Mouse (Mus musculus): ENCODE results near the gene Trmt11.
"Not testable (repeated sequence)": the region's sequence is repeated elsewhere in the genome, so short reads cannot be mapped to it uniquely, and the experiment has no call there.

Gene Trmt11

DNA sequence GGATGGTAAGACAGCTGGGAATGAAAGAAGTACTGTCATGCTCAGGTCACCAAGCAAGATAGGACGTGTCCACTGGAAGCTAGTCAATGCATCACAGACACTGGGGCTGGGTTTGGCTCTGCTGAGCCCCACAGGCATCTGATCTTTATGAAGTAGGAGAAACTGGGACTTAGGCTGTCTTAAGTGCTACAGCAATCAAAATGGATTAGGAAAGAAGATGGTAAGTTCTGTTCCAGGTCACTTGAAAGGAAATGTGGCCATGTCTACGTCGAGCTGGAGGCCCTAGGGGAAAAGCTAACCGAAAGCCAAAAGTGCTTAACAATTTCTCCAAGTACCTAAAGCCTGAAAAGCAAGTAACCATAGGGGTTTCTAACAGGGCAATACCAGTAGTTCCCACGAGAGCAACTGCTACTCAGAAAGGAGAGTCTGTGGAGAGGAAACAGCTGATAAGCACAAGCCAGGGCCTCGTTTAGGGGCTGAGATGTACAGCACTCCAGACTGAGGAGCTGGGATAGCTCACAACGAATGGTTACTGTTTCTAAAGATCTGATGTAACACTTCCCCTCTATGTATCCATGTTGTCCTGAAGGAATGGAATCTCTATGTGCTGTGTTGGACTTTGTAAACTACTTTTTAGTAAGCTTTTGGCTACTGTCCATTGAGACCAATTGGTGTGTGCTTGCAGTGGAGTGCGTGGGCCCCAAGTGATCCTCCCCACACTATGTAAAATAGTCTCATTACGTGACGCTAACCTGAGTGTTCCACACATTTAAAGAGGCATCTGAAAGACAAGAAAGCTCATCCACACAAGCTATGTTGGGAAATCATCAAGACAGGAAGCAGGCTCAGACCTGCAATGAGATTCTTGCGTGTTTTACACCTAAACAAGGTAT is 44.6 kb downstream of the Trmt11 start:
- no peak for DNase-seq (ENCODE audit: low spot score)

DNA sequence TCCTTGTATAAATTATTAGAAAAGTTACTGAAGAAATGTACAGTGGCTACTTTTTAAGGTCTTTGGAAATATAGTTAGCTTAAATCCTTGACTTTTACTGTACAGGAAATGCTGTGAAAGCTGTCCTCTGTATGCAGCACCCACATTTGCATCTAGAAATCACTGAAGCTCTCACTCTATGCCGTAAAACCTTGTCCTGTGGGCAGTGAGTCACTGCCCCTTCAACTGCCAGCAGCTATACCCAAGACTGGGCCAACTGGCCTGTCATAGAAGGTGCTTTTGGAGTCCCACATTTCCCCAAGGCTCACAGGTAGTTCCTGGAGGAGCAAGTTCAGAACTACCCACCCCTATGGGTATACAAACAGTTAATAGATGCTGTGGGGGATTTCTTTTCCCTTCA is 48.2 kb downstream of the Trmt11 start:
- DNase-seq (ENCODE audit: low spot score) = no peak

DNA sequence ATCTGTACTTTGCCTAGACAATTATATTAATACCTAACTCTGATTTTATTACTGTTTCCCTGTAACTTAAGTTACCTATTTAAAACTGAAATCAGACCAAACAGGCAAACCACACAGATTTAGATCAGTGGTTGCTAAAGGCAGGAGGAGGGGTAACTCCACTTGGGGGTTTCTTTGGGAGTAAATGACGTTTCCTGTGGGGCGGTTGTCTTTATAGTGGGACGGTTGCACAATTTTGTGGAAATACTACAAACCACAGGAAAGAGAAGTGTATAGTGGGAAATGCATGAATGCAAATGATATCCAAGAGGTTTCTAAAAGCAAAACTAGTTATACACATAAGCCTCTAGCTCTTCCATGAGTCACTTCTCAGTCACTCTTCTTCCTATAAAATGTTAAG is 50.6 kb downstream of the Trmt11 start:
- no peak for DNase-seq (ENCODE audit: low spot score)

DNA sequence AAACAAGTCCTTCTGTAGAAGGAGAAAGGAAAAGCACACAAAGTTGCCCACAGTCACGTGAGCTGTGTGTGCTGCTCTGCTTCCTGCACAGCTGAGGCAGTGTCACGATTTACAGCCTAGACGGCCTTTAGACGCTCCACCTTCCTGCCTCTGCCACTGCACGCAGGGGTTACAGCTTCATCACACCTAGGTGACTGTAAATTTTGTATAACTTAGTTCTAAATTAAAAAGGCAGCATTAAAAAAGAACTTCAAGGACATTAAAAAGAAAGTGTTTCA is 62.1 kb downstream of the Trmt11 start:
- no peak for DNase-seq (ENCODE audit: low spot score)

DNA sequence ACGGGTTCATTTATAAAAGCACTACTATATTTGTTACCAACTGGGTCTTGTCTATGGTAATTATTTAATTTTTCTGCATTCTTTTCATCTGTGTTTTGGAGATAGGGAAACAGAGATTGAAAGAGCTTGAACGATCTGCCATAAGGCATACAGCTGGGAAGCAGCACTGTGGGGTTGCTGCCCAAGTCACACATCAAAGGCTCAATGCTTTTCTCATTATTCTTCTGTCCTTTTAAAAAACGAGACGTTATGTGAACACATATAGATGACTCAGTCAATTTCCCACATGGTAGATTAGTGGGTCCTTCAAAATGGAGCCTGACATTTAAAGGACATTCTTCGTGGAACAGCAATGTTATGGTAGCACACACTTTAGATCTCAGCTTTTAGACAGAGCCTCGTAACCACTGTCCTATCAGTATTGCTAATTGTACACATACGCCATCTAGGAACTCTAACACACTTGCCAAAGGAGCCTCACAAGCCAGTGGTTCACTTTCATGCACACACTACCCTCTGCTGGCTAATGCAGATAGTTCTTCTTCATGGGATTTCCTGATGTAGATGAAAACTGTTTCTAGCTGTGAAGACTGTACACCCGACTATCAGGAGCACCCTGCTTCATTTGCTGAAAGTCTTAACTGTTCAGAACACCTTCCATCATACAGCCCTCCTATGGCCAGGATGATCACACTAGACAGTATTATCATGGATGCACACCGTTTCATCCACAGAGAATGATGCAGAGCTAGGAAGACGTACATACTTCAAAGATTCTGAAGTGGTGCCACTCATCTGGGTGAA is 62.6 kb downstream of the Trmt11 start:
- peak; percentile 48 for DNase-seq (ENCODE audit: low spot score)

DNA sequence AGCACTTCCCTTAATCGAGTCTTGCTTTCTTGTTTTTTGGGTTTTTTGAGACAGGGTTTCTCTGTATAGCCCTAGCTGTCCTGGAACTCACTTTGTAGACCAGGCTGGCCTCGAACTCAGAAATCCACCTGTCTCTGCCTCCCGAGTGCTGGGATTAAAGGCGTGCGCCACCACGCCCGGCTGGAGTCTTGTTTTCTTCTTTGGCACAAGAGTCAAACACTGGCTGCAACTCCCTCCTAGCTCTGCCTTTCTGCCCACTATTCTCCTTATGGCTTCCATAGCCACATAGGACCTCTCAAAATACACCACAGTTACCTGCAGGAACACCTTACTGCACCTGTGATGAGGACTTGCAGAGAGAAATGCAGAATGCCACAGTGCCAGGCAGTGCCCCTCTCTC is 64.6 kb downstream of the Trmt11 start:
- not testable (repeated sequence) for DNase-seq (ENCODE audit: low spot score)

DNA sequence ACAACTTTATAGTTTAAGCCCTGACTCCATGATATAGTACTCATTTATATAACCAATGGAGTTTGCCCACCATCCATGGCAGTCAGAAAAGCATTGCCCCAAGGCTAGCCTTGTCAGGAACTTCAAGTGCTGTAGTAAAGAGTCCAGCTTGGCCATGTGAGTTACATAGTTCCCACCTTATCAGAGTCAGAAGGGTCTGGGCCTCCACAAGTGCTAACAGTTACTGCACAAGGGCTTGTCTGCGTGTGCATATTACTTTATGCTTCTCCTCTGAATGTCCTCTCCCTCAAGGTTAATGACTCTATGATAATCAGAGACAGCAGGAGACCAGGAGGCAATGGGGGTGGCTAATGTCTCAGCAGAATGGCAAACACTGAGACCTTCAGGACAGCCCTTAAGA is 73.4 kb downstream of the Trmt11 start:
- no peak for DNase-seq (ENCODE audit: low spot score)

DNA sequence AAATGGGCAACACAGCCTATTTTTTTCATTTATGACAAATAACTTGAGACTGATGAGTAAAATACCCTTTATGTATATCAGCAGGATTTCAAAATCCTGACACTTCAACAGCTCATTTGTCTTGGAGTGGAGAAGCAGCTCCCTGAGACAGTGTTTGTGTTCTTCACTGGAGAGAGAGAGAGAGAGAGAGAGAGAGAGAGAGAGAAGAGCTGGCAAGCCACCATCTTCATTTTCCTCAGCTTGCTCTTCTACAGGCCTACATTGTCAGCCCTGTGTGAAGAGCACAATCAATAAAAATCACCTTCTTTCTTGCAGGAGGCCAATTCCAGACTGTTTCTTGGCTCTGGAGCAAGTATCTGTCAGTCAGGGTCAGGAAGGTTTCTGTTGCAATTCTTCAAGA is 78.8 kb downstream of the Trmt11 start:
- DNase-seq (ENCODE audit: low spot score) = no peak

DNA sequence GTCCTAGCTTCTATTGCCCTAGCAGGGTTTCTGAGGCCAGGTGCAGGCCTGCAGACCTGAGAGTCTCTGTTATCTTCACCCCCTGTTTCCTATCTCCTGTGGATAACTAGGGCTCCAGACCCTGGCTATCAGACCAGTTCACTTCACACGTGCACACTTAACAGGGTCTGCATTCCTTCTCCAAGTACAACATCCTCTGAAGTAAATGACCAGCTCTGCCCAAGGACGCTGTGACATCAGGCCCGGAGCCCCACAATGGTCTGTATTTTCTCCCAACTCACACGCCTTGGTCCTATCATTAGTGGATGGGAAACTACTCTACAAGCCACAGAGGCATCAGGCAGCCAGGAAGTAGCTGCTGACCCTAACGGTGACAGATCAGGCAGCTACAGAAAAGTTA is 81.4 kb downstream of the Trmt11 start:
- no peak for DNase-seq (ENCODE audit: low spot score)

DNA sequence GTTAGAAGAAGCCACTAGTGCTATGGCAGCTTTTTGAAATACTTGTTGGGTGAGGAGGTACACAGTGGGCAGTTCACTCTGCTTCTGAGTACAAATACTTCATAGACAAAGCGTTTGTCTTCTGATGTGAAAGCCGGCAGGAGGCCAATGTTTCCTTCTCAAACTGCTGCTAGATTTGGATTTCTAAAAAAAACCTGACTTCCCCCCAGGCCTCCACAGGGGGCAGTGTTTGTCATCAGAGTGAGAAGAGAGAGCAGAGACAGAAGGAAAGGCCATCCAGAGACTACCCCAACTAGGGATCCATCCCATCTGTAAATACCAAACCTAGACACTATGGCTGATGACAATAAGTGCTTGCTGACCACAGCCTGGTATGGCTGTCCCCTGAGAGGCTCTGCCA is 83.3 kb downstream of the Trmt11 start:
- DNase-seq (ENCODE audit: low spot score) = no peak

DNA sequence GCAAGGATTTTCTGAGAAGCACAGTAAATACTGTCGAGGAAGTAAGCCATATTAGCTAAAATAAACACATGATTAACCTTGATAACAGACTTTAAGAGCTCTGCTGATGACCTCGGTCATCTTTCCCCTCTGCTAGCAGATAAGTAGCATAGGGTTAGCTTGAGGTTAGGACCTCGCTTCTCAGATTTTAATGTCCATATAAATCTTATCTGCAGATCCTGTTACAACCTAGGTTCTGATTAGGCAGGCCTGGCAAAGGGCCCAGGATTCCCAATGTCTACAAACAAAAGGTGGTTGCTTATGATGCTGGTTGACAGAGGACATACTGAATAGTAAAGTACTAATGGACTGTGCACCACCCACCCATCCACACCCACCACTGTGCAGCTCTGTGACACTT is 83.8 kb downstream of the Trmt11 start:
- no peak for DNase-seq (ENCODE audit: low spot score)

DNA sequence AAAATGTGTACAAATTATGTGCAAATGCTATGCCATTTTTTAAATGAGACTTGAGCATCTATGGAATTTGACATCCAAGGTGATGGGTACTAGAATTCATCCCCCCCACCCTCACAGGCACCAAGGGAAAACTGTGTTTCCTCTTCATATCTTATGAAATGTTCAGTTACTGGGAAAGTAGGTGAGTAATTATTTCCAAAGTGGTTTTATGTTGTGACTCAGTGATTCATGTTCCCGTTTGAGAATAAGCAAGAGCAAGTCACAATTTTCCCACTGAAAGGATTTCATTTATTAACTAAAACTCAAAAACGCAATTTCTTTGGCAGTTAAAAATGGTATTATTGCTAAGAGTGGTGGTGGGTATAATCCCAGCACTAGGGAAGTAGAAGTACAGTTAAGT is 95.8 kb downstream of the Trmt11 start:
- DNase-seq (ENCODE audit: low spot score) = no peak

DNA sequence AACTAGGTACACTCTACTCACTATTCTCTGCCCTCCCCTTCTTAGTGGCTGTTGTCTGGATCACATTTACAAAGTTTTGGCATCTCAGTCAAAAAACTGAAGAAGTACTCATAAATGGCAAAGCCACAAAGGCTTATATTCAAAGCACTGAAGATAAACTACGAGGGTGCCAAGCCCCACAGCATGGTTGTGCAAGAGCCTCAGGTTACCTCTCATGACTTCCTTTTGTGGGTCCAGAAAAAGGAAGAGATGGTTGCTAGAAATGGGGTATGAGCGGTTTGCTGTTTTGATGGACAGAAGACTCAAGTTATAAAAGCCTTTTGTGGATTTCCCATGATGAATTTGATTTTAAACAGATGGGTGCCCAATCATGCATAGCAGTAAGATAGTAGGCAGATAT is 97.4 kb downstream of the Trmt11 start:
- DNase-seq (ENCODE audit: low spot score) = no peak

DNA sequence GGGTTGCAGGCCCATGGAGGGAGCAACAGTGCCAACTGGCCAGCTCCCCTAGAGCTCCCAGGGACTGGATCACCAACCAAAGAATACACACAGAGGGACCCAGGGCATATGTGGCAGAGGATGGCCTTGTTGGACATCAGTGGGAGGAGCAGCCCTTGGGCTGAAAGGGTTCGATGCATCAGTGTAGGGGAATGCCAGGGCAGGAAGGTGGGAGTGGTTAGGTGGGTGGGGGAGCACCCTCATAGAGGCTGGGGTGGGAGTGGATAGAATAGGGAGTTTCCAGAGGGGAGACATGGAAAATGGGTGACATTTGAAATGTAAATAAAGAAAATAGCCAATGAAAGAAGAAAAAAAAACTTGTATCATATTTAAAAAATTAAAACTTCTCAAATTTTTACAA is 97.8 kb downstream of the Trmt11 start:
- no peak for DNase-seq (ENCODE audit: low spot score)

DNA sequence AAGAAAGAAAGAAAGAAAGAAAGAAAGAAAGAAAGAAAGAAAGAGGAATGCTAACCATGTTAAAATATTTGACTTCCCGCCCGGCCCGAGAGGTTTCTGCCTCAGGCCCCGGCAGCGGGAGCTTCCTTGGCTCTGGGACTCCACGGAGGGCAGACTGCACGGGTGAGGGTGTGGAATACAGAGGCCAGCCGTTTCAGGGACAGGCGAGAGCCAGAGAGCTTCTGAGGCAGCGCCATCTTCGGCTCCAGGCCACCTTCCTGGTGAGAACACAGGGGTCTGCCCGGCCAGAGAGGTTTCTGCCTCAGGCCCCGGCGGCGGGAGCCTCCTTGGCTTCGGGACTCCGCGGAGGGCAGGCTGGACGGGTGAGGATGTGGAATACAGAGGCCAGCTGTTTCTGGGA is 102.3 kb downstream of the Trmt11 start:
- not testable (repeated sequence) for DNase-seq (ENCODE audit: low spot score)

Data from embryo, embryonic 10.5 days (tissue).